Mouse (Mus musculus) megakaryocyte, embryonic 14.5 days (primary cell): ENCODE data around the gene Top1. TPM values are rescaled to one million over a fixed set of nuclear protein-coding genes. Genes with fewer than 3 reads are reported as not detected.

Experiments used
- H3K27me3 ChIP-seq: replicated peaks from 2 replicates; pipeline ENCODE3; 2012; ENCODE audit warnings: inconsistent platforms
- H3K36me3 ChIP-seq: replicated peaks from 2 replicates; pipeline ENCODE3; 2012; ENCODE audit warnings: low read length, inconsistent platforms, mixed read lengths
- H3K4me1 ChIP-seq: 2 replicates; pipeline ENCODE4 v1.6.1; 2012; ENCODE audit warnings: inconsistent platforms
- H3K4me3 ChIP-seq: replicated peaks from 2 replicates; pipeline ENCODE3; 2012; ENCODE audit warnings: moderate library complexity, mild to moderate bottlenecking, inconsistent platforms
- H3K9me3 ChIP-seq: 2 replicates; pipeline ENCODE4 v1.6.1; 2012; ENCODE audit warnings: inconsistent platforms
- FLI1 ChIP-seq: IDR thresholded peaks from 2 replicates; pipeline ENCODE4 v1.6.1; 2012; ENCODE audit warnings: low read length, inconsistent platforms, mixed read lengths
- GATA1 ChIP-seq: IDR thresholded peaks from 3 replicates; pipeline ENCODE4 v1.6.1; 2012; ENCODE audit warnings: mixed read lengths, low read length, inconsistent platforms, borderline replicate concordance
- polyA plus RNA-seq: library from polyadenylated mRNA; stranded (reverse); fragments of >175 nt; gene quantifications from 2 replicates; pipeline ENCODE4 v1.2.3, GENCODE M21; 2012; ENCODE audit warnings: low replicate concordance; ENCODE audit not compliant: insufficient read depth

Gene Top1
- polyA plus RNA-seq, 1 experiment = 107 TPM

GRCm38 (mm10) chr2:160629528-160629830 lies 16.2 kb upstream of the Top1 start:
- Histone ChIP-seq H3K4me1 (peaks cover 27% of the 10 kb centered on the region), H3K9me3 (peaks cover 25% of the 10 kb centered on the region), H3K4me3 (peak overlapping the region; percentile 40), H3K27me3 (no peaks in the 10 kb centered on the region), H3K36me3 (peaks cover 14% of the 10 kb centered on the region)
- TF ChIP-seq FLI1 (no peak), GATA1 (no peak)

GRCm38 (mm10) chr2:160630872-160631597 lies 14.7 kb upstream of the Top1 start:
- TF ChIP-seq GATA1 (no peak), FLI1 (no peak)
- peaks cover 27% of the 10 kb centered on the region for H3K4me1 ChIP-seq
- peak overlapping the region; percentile 40 for H3K4me3 ChIP-seq
- H3K9me3 ChIP-seq = peaks cover 25% of the 10 kb centered on the region
- H3K27me3 ChIP-seq = no peaks in the 10 kb centered on the region
- H3K36me3 ChIP-seq = peaks cover 14% of the 10 kb centered on the region

- H3K27me3 ChIP-seq = no peaks in the 10 kb centered on the region
- H3K4me1 ChIP-seq = 0 out of 2 replicates have a peak, but pooled peaks cover 7% of the 10 kb centered on the region
- no peak overlapping the region for H3K4me3 ChIP-seq
- TF ChIP-seq FLI1 = no peak
- no peak for TF ChIP-seq GATA1
- peaks cover 21% of the 10 kb centered on the region for H3K9me3 ChIP-seq
- H3K36me3 ChIP-seq = no peaks in the 10 kb centered on the region
These were observed 5.6 kb upstream of the Top1 start for GRCm38 (mm10) chr2:160639911-160640717.

- TF ChIP-seq FLI1 (no peak), GATA1 (no peak)
- H3K4me1 ChIP-seq = peaks cover 11% of the 10 kb centered on the region; the same call in 1 of the 2 replicates
- peaks cover 21% of the 10 kb centered on the region for H3K9me3 ChIP-seq
- no peak overlapping the region for H3K4me3 ChIP-seq
- no peaks in the 10 kb centered on the region for H3K27me3 ChIP-seq
- no peaks in the 10 kb centered on the region for H3K36me3 ChIP-seq
These were observed 4.5 kb upstream of the Top1 start for GRCm38 (mm10) chr2:160641176-160641575.

- Histone ChIP-seq H3K4me3 (peak overlapping the region; percentile 98), H3K36me3 (peaks cover 29% of the 10 kb centered on the region), H3K4me1 (peaks cover 29% of the 10 kb centered on the region; the same call in 1 of the 2 replicates), H3K27me3 (no peaks in the 10 kb centered on the region), H3K9me3 (no peaks in the 10 kb centered on the region)
- TF ChIP-seq GATA1 (no peak), FLI1 (no peak)
These were observed 606 bp downstream of the Top1 start for GRCm38 (mm10) chr2:160646144-160646844.

GRCm38 (mm10) chr2:160646845-160647178 lies 1.1 kb downstream of the Top1 start:
- H3K9me3 ChIP-seq = no peaks in the 10 kb centered on the region
- peaks cover 31% of the 10 kb centered on the region; the same call in 1 of the 2 replicates for H3K4me1 ChIP-seq
- TF ChIP-seq FLI1 (no peak), GATA1 (no peak)
- H3K4me3 ChIP-seq = peak overlapping the region; percentile 98
- peaks cover 32% of the 10 kb centered on the region for H3K36me3 ChIP-seq
- no peaks in the 10 kb centered on the region for H3K27me3 ChIP-seq

- TF ChIP-seq FLI1 (no peak), GATA1 (no peak)
- H3K4me3 ChIP-seq = peak overlapping the region; percentile 98
These were observed 2.4 kb downstream of the Top1 start for GRCm38 (mm10) chr2:160648097-160648496.

GRCm38 (mm10) chr2:160649072-160649471 lies 3.4 kb downstream of the Top1 start:
- Histone ChIP-seq H3K4me1 (peaks cover 42% of the 10 kb centered on the region), H3K4me3 (peak overlapping the region; percentile 98)
- TF ChIP-seq FLI1 = no peak
- TF ChIP-seq GATA1 = no peak

More at GRCm38 (mm10) chr2:160648097-160648496, 2.4 kb downstream of the Top1 start:
- H3K36me3 ChIP-seq = peaks cover 45% of the 10 kb centered on the region
- H3K9me3 ChIP-seq = no peaks in the 10 kb centered on the region
- no peaks in the 10 kb centered on the region for H3K27me3 ChIP-seq
- H3K4me1 ChIP-seq = peaks cover 39% of the 10 kb centered on the region

GRCm38 (mm10) chr2:160651165-160651564 lies 5.5 kb downstream of the Top1 start:
- no peak overlapping the region for H3K4me3 ChIP-seq

More at GRCm38 (mm10) chr2:160649072-160649471, 3.4 kb downstream of the Top1 start:
- Histone ChIP-seq H3K27me3 (no peaks in the 10 kb centered on the region), H3K36me3 (peaks cover 55% of the 10 kb centered on the region), H3K9me3 (no peaks in the 10 kb centered on the region)

More at GRCm38 (mm10) chr2:160651165-160651564, 5.5 kb downstream of the Top1 start:
- Histone ChIP-seq H3K9me3 (no peaks in the 10 kb centered on the region), H3K27me3 (no peaks in the 10 kb centered on the region), H3K4me1 (peaks cover 48% of the 10 kb centered on the region), H3K36me3 (peaks cover 74% of the 10 kb centered on the region)
- TF ChIP-seq FLI1 (no peak), GATA1 (no peak)
